Mouse (Mus musculus): ENCODE results near the gene Tcl1b4.
"Not testable (repeated sequence)": the region's sequence is repeated elsewhere in the genome, so short reads cannot be mapped to it uniquely, and the experiment has no call there.

- not testable (repeated sequence) for TF ChIP-seq POLR2A (IDR thresholded peaks at IDR 0.05; ENCODE audit: low read depth, low read length); CTCF (IDR thresholded peaks at IDR 0.05; ENCODE audit: extremely low read depth, insufficient read depth, insufficient read length, insufficient replicate concordance)
These were observed 20.6 kb upstream of the Tcl1b4 start for GRCm38 (mm10) chr12:105181040-105181644.
